Mouse (Mus musculus) layer of hippocampus, adult 8-10 months (tissue): ENCODE data around the gene 1700017B05Rik. TPM values are rescaled to one million over a fixed set of nuclear protein-coding genes. Genes with fewer than 3 reads are reported as not detected.
"Not testable (repeated sequence)": the region's sequence is repeated elsewhere in the genome, so short reads cannot be mapped to it uniquely, and the experiment has no call there.

Experiments used
- DNase-seq, 2 experiments: peaks; one replicate each; pipeline ENCODE4 v3.0.0; 2022; ENCODE audit warnings: low spot score in 2 of 2
- total RNA-seq, 4 experiments: library from RNA; stranded (reverse); gene quantifications; 2 replicates each; pipeline ENCODE4 v1.2.4; 2022

Gene 1700017B05Rik
- total RNA-seq, 4 experiments from 2014 or later: 25.0 to 43.8 (median 34.1) TPM

GRCm38 (mm10) chr9:57248030-57248942 lies 14.1 kb downstream of the 1700017B05Rik start:
- no peak for DNase-seq

DNA sequence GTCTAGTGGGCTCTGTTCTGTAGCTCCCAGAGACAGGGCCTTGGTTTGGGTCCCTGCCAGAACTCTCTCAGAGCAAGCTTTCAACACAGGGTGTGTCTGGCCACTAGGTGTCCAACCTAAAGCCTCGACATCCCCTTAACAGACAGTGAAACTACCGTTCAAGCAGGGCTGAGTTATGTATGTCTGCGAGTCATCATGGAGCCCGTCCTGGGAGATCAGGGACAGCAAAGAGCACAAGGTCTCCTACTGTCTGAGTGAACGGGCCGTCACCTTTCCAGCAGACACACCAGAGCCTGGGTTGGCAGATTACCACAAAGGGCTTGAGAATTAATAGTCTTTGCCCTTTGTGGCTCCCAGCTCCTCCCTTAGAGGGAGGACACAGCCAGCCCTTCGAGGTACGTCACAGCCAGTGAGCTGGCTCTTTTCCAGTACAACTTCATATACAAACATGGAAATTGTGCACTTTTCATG lies 15.2 kb downstream of the 1700017B05Rik start:
- DNase-seq: no peak

DNA sequence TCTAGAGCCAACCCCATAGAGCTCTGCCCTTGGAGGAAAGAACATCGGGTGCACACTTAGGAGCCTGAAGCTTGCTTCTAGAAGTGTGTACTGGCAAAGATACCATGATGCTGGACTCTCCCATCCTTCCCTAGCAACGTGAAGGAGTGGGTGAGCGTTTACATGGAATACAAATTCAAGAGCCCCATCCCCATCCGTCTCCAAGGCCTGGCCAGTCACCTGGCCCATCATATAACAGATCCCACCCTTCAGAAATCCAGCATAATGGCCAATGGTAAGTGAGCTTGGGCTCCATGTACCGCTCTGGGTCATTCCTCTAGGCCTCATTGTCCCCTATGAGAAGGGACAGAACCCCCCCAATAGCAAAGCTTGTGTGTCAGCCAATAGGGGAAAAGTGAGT lies 15.9 kb downstream of the 1700017B05Rik start:
- DNase-seq: no peak

GRCm38 (mm10) chr9:57244106-57244685 lies 18.2 kb downstream of the 1700017B05Rik start:
- no peak for DNase-seq

GRCm38 (mm10) chr9:57242916-57243315 lies 19.5 kb downstream of the 1700017B05Rik start:
- DNase-seq: no peak

DNA sequence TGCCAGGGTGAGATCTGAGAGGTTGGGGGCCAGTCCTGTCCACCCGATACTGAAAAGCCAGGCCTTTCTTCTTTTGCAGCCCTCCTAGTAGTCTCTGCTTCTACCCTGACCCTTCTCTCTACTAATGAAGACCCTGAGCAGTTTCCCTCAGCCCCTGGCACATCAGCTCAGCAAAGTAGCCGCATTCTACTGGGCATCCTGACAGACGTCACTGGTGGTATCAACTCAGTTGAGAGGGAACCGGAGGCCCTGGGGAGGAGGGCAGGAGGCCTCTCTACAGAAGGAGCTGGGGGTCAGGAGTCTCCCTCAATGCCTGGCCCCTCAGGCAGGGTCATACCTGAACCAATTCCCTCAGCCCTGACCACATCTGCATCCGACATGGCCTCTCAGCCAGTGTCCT lies 21.3 kb downstream of the 1700017B05Rik start:
- no peak for DNase-seq

GRCm38 (mm10) chr9:57238220-57238619 lies 24.2 kb downstream of the 1700017B05Rik start:
- no peak for DNase-seq

DNA sequence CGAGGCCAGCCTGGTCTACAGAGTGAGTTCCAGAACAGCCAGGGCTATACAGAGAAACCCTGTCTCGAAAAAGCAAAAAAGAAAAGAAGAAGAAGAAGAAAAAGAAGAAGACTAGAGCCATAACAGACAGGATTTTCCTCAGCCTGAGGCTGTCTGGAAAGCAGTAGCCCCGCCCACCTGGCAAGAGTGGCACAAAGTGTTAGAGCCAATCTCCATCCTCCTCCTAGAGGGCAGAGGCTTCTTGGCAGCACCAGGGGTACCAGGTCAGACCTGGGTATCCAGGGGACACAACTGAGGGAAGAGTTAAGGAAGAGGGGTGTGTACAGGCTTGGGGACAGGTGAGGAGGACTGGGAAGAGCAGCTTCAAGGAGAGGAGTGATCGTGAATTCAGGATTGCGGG lies 24.7 kb downstream of the 1700017B05Rik start:
- DNase-seq: no peak

- no peak for DNase-seq
Measured at GRCm38 (mm10) chr9:57236256-57236655, 26.2 kb downstream of the 1700017B05Rik start, which contains the start of gene Trcg1. Gene Trcg1, plus strand, starts transcription at chr9:57236556.

GRCm38 (mm10) chr9:57233767-57234166 lies 28.6 kb downstream of the 1700017B05Rik start:
- no peak for DNase-seq

DNA sequence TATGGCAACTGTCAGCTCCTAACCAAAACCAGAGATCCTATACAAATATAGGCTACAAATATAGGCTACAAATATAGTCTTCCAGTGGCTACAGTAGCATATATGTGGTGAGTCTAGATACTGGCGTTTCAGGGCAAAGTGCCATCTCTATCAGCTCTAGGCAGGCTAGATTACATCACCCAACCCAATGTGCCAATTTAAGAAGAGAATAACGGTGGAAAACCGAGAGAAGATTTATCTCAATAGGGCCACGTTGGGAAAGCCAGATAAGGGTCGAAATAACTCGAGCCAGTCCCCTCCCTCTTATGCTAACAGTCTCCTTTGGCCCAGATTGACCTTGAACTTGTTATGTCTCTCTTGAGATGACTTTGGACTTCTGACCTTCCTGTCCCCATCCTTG lies 29.3 kb downstream of the 1700017B05Rik start:
- DNase-seq: no peak

DNA sequence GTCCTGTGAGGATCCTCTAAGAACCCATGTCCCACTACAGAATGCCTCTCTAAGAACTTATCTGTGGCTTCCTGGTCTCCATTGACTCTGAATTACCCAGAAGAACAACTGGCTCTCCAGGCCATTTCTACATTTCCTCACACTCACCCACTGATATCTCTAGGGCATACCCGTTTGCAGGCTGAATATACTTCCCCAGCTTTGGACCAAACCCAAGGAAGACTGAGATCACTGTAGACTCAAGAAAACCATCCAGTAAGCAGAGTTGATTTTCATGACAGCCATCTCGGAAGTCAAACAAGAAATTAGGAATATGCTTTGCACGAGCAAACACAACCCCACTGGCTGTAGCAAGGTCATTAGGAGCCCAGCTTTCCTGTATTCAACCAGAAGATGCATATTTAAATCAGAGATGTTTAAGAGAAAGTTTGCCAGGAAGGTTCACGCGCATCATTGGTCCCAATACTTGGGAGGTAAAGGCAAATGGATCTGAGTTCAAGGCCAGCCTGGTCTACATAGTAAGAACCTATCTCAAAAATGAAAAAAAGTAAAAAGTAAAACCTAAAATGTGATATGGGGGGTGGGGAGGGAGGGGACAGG lies 30.0 kb downstream of the 1700017B05Rik start:
- DNase-seq: no peak

DNA sequence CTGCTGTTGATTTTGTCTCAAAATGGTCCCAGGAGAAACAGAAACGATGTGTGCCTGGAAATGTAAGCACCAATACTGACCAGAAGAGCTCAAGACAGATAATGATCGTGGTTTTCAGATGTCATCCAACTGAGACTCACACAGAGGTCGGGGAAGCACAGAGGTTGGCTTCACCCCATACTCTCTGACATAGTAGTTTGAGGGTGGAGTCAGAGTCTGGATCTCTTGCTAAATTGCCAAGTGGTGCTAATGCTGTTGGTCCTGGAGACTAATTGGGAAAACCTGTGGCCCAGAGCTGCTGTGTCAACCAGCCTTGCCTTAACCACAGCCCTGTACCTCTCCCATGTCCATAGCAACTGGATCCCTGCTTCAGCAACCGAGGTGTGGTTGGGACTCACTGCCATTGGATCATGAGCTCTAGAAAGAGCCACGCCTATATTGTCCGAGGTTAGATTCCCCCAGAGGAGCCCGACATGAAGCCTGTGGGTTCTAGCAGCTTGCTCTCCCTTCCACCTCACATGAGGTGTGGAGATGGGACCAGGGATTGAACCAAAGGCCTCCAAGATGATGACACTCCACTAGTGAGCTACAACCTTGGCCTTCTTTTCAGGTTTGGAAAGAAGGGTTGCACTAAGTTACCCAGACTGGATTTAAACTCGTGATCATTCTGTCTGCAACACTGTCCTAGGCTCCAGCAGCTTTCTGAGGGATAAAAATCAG lies 30.7 kb downstream of the 1700017B05Rik start:
- no peak for DNase-seq

DNA sequence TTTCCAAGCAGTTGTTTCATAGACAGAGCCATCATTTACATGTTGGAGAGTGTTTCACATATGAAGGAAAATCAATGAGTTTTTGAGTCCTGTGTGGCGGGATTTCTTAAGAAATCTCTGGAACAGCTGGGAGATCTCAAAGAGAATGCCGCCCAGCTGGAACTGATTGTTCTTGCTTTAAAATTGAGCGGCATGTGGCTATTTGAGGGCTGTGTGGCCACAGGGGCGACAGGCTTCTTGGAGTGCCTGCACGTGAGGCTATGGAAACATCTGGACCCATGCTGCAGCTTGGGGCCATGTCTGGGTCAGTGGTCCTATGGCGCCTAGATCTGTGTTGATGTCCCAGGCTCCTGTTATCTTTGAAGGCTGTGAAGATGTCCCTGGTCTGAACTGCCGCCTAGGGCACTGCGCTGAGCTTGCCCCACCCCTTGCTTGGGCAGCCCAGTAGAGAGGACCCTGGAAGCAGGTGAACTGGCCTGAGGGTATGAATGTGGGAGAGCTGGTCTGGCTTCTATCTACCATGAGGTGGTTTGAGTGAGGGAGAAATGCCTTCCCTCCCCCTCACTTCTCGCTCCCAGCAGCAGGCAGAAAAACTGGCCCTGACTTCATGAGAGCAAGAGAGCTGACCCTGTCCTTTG lies 32.1 kb downstream of the 1700017B05Rik start:
- DNase-seq: no peak

DNA sequence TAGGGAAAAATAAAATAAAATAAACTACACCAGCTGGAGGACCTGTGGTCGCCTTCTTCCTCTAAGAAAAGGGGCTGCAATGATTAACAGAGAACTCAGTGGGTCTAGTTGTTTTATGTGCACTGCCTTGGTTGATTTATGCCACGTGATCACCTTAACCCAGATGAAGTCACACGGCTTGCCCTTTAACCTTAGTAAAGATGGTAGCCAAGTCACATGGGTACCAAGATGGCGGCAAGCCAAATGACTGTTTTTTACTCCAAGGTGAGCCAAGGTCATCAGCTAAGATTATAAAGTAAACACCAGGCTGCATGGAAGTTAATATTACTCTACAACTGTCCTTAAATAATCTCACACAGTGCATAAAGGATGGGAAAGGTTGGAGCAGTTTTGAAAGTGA lies 32.7 kb downstream of the 1700017B05Rik start:
- no peak for DNase-seq

- DNase-seq: no peak
Measured at GRCm38 (mm10) chr9:57228186-57228585, 34.2 kb downstream of the 1700017B05Rik start.

GRCm38 (mm10) chr9:57227203-57227602 lies 35.2 kb downstream of the 1700017B05Rik start:
- no peak for DNase-seq

- DNase-seq: not testable (repeated sequence)
Measured at GRCm38 (mm10) chr9:57226628-57227122, 35.7 kb downstream of the 1700017B05Rik start.

DNA sequence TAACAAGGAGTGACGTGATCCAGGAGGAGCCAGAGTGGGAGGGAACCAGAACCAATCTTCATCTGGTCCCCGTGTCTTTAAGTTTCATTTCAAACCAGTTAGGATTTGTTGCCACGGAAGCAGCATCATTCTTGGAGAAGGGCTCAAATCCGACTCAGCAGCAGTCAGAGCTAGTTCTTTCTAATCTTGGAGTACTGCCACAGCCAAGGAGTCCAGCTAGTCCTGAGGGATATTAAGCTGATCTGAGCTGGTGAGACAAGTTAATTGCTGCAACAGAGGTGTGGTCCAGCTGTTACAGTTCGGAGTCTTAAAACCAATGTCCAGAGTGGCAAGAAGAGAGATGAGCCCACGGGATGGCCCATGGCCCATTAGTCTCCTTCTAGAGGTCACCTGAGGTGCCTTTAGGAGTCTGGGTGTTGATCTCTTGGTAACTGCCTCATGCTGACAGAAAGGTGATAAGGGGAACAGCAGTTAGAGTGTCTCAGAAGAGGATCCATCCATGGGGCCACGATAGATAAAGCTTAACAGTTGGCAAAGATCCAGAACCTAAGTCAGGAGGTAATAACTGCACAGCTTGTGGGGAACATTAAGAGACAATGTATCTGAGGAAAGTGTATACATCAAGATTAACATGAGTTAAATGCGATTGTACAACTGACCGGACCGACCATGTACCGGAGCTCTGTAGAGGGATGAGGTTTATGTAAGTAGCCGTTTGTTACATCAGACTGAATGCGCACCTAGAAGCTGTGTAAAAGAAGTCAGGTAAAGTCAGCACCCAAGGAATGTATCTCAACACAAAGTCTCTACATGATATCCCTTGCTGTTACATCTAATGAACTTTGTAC lies 36.4 kb downstream of the 1700017B05Rik start:
- no peak for DNase-seq

DNA sequence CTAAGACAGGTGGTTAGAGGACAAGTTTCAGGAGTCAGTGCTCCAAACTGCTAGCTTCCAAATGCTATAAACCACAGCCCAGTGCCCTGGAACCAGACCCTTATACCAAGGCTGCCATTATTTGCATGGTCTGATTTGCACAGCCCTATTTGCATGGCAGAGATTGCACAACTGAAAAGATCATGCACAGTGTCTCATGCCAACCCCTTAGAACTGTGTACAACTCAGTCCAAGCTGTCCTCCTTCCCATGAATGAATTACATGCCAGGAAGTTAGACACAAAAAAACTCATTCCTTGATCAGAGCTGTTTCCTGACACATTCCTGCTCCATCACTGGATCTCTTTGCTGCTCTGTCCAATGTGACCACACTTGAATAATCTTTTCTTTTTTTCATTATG lies 39.1 kb downstream of the 1700017B05Rik start:
- no peak for DNase-seq
